Mouse (Mus musculus): ENCODE measurements around the gene Mapk3. TPM values are rescaled to one million over a fixed set of nuclear protein-coding genes. Genes with fewer than 3 reads are reported as not detected.
"Not testable (repeated sequence)": the region's sequence is repeated elsewhere in the genome, so short reads cannot be mapped to it uniquely, and the experiment has no call there.

The Mapk3 gene
- total and polyA plus RNA-seq, 2 experiments from 2014 or later, result 120 to 145 TPM

GRCm38 (mm10) chr7:126776598-126777057, 17.2 kb downstream of the Mapk3 start, which contains the start of gene Ypel3:
Ypel3 (plus strand) TSS chr7:126776955.
- H3K27ac ChIP-seq (ENCODE audit: low read depth, low read length), result peak within 1 kb of the TSS; percentile 72
- 0 out of 2 replicates have a peak, but pooled peaks cover 2% of the 10 kb centered on the region for H3K36me3 ChIP-seq (ENCODE audit: insufficient read depth, low read length)
- peak; percentile 89 for ATAC-seq (ENCODE audit: low FRiP score)
- DNase-seq (ENCODE audit: low spot score), result peak; percentile 94
- H3K27me3 ChIP-seq (ENCODE audit: insufficient read depth, low read length), result no peaks in the 10 kb centered on the region
- peak within 1 kb of the TSS; percentile 81 for H3K4me3 ChIP-seq (ENCODE audit: low read depth, low read length)
- WGBS, result 0% methylated on average over 26 of the region's 37 CpGs
- peak within 1 kb of the TSS; percentile 98 for H3K4me2 ChIP-seq (ENCODE audit: low read depth, low read length, poor library complexity, severe bottlenecking)
- H3K9ac ChIP-seq (replicated peaks; ENCODE audit: low read length, poor library complexity, severe bottlenecking), result peak within 1 kb of the TSS; percentile 96
- H3K9me3 ChIP-seq (ENCODE audit: low read length), result no peaks in the 10 kb centered on the region
- TF ChIP-seq CTCF (IDR thresholded peaks at IDR 0.05), result 0 out of 2 replicates have a peak, but pooled peaks have one; percentile 4
- H3K4me1 ChIP-seq (ENCODE audit: insufficient read depth, low read length), result peaks cover 13% of the 10 kb centered on the region

- Histone ChIP-seq H3K27me3 (ENCODE audit: insufficient read depth, low read length) (no peaks in the 10 kb centered on the region), H3K4me1 (ENCODE audit: insufficient read depth, low read length) (peaks cover 13% of the 10 kb centered on the region), H3K4me2 (ENCODE audit: low read depth, low read length, poor library complexity, severe bottlenecking) (peak overlapping the region; percentile 98), H3K36me3 (ENCODE audit: insufficient read depth, low read length) (0 out of 2 replicates have a peak, but pooled peaks cover 2% of the 10 kb centered on the region), H3K9me3 (ENCODE audit: low read length) (no peaks in the 10 kb centered on the region), H3K4me3 (ENCODE audit: low read depth, low read length) (peak overlapping the region; percentile 81), H3K9ac (replicated peaks; ENCODE audit: low read length, poor library complexity, severe bottlenecking) (peak overlapping the region; percentile 96), H3K27ac (ENCODE audit: low read depth, low read length) (peak overlapping the region; percentile 72)
- TF ChIP-seq CTCF (IDR thresholded peaks at IDR 0.05), result no peak
- ATAC-seq (ENCODE audit: low FRiP score) (no peak), DNase-seq (ENCODE audit: low spot score) (no peak)
- WGBS, result 31% methylated on average over 7 of the region's 10 CpGs
Observed at GRCm38 (mm10) chr7:126777476-126777875, 18.1 kb downstream of the Mapk3 start.

GRCm38 (mm10) chr7:126778147-126778546, 18.7 kb downstream of the Mapk3 start:
- ATAC-seq (ENCODE audit: low FRiP score), result no peak
- TF ChIP-seq CTCF (IDR thresholded peaks at IDR 0.05), result no peak
- Histone ChIP-seq H3K36me3 (ENCODE audit: insufficient read depth, low read length) (0 out of 2 replicates have a peak, but pooled peaks cover 2% of the 10 kb centered on the region), H3K4me3 (ENCODE audit: low read depth, low read length) (no peak overlapping the region; the same call in 1 of the 2 replicates), H3K9me3 (ENCODE audit: low read length) (no peaks in the 10 kb centered on the region), H3K9ac (replicated peaks; ENCODE audit: low read length, poor library complexity, severe bottlenecking) (no peak overlapping the region; the same call in 1 of the 2 replicates), H3K27me3 (ENCODE audit: insufficient read depth, low read length) (no peaks in the 10 kb centered on the region), H3K4me1 (ENCODE audit: insufficient read depth, low read length) (peaks cover 13% of the 10 kb centered on the region), H3K27ac (ENCODE audit: low read depth, low read length) (0 out of 2 replicates have a peak overlapping the region, but pooled peaks have one; percentile 72), H3K4me2 (ENCODE audit: low read depth, low read length, poor library complexity, severe bottlenecking) (peak overlapping the region; percentile 98; the same call in 1 of the 2 replicates)
- no peak for DNase-seq (ENCODE audit: low spot score)
- 80% methylated on average over 3 of the region's 3 CpGs for WGBS

- not testable (repeated sequence) for H3K4me2 ChIP-seq (ENCODE audit: low read depth, low read length, poor library complexity, severe bottlenecking); H3K9me3 ChIP-seq (ENCODE audit: low read length); H3K36me3 ChIP-seq (ENCODE audit: insufficient read depth, low read length); ATAC-seq (ENCODE audit: low FRiP score); DNase-seq (ENCODE audit: low spot score); H3K4me3 ChIP-seq (ENCODE audit: low read depth, low read length); H3K27me3 ChIP-seq (ENCODE audit: insufficient read depth, low read length); H3K9ac ChIP-seq (replicated peaks; ENCODE audit: low read length, poor library complexity, severe bottlenecking); H3K27ac ChIP-seq (ENCODE audit: low read depth, low read length)
- peaks cover 13% of the 10 kb centered on the region for H3K4me1 ChIP-seq (ENCODE audit: insufficient read depth, low read length)
- 92% methylated on average over 7 of the region's 7 CpGs for WGBS
Observed at GRCm38 (mm10) chr7:126779101-126779500, 19.7 kb downstream of the Mapk3 start.

- Histone ChIP-seq H3K4me2 (ENCODE audit: low read depth, low read length, poor library complexity, severe bottlenecking) (peak overlapping the region; percentile 93), H3K4me1 (ENCODE audit: insufficient read depth, low read length) (peaks cover 13% of the 10 kb centered on the region), H3K9me3 (ENCODE audit: low read length) (no peaks in the 10 kb centered on the region), H3K27me3 (ENCODE audit: insufficient read depth, low read length) (no peaks in the 10 kb centered on the region), H3K36me3 (ENCODE audit: insufficient read depth, low read length) (peaks cover 12% of the 10 kb centered on the region), H3K27ac (ENCODE audit: low read depth, low read length) (peak overlapping the region; percentile 85), H3K9ac (replicated peaks; ENCODE audit: low read length, poor library complexity, severe bottlenecking) (peak overlapping the region; percentile 66), H3K4me3 (ENCODE audit: low read depth, low read length) (peak overlapping the region; percentile 41)
- WGBS, result under 1% methylated on average over 21 of the region's 21 CpGs
- TF ChIP-seq CTCF (IDR thresholded peaks at IDR 0.05), result peak; percentile 91
- ATAC-seq (ENCODE audit: low FRiP score), result peak; percentile 82
- peak; percentile 95 for DNase-seq (ENCODE audit: low spot score)
Observed at GRCm38 (mm10) chr7:126779983-126780970, 20.9 kb downstream of the Mapk3 start.

Measured in midbrain, postnatal 0 days (tissue).